Mouse (Mus musculus): ENCODE measurements around the gene Btn2a2. TPM values are rescaled to one million over a fixed set of nuclear protein-coding genes. Genes with fewer than 3 reads are reported as not detected.

Gene Btn2a2
- total RNA-seq, 2 experiments from 2014 or later = 0.11 TPM; not detected in 1

GRCm38 (mm10) chr13:23521703-23522102, 33.0 kb upstream of the Btn2a2 start:
- DNase-seq = peak; percentile 56

- peak; percentile 52 for DNase-seq
Measured at GRCm38 (mm10) chr13:23519416-23519815, 30.8 kb upstream of the Btn2a2 start.

GRCm38 (mm10) chr13:23518885-23519284, 30.2 kb upstream of the Btn2a2 start:
- peak; percentile 53 for DNase-seq

GRCm38 (mm10) chr13:23518295-23518603, 29.6 kb upstream of the Btn2a2 start:
- DNase-seq = no peak

GRCm38 (mm10) chr13:23517603-23518294, 29.1 kb upstream of the Btn2a2 start:
- peak; percentile 76 for DNase-seq

- DNase-seq = peak; percentile 75
Measured at GRCm38 (mm10) chr13:23516822-23517602, 28.4 kb upstream of the Btn2a2 start.

GRCm38 (mm10) chr13:23515826-23516620, 27.4 kb upstream of the Btn2a2 start:
- no peak for DNase-seq

- no peak for DNase-seq
Measured at GRCm38 (mm10) chr13:23515281-23515680, 26.6 kb upstream of the Btn2a2 start.

- no peak for DNase-seq
Measured at GRCm38 (mm10) chr13:23513517-23513916, 24.9 kb upstream of the Btn2a2 start.

GRCm38 (mm10) chr13:23510127-23510526, 21.5 kb upstream of the Btn2a2 start:
- DNase-seq = no peak

GRCm38 (mm10) chr13:23506819-23507515, 18.3 kb upstream of the Btn2a2 start:
- no peak for DNase-seq

GRCm38 (mm10) chr13:23506351-23506750, 17.7 kb upstream of the Btn2a2 start:
- DNase-seq = peak; percentile 12

GRCm38 (mm10) chr13:23505662-23506345, 17.1 kb upstream of the Btn2a2 start:
- DNase-seq = no peak

GRCm38 (mm10) chr13:23503797-23504196, 15.1 kb upstream of the Btn2a2 start:
- no peak for DNase-seq

- DNase-seq = no peak
Measured at GRCm38 (mm10) chr13:23502916-23503315, 14.3 kb upstream of the Btn2a2 start.

- DNase-seq = no peak
Measured at GRCm38 (mm10) chr13:23502031-23502567, 13.4 kb upstream of the Btn2a2 start.

GRCm38 (mm10) chr13:23501511-23501910, 12.9 kb upstream of the Btn2a2 start:
- DNase-seq = no peak

- no peak for DNase-seq
Measured at GRCm38 (mm10) chr13:23500424-23501200, 12.0 kb upstream of the Btn2a2 start.

- DNase-seq = no peak
Measured at GRCm38 (mm10) chr13:23499943-23500342, 11.3 kb upstream of the Btn2a2 start.

GRCm38 (mm10) chr13:23498653-23499052, 10.0 kb upstream of the Btn2a2 start:
- no peak for DNase-seq

Measured in gastrocnemius, postnatal 10 days (tissue).